Mouse (Mus musculus): Measurements from ENCODE around the gene Gzmm. TPM values are rescaled to one million over a fixed set of nuclear protein-coding genes. Genes with fewer than 3 reads are reported as not detected.
"Not testable (repeated sequence)": the region's sequence is repeated elsewhere in the genome, so short reads cannot be mapped to it uniquely, and the experiment has no call there.

Gzmm gene
- total and polyA plus RNA-seq, 2 experiments = 0.09 to 0.37 TPM

DNA sequence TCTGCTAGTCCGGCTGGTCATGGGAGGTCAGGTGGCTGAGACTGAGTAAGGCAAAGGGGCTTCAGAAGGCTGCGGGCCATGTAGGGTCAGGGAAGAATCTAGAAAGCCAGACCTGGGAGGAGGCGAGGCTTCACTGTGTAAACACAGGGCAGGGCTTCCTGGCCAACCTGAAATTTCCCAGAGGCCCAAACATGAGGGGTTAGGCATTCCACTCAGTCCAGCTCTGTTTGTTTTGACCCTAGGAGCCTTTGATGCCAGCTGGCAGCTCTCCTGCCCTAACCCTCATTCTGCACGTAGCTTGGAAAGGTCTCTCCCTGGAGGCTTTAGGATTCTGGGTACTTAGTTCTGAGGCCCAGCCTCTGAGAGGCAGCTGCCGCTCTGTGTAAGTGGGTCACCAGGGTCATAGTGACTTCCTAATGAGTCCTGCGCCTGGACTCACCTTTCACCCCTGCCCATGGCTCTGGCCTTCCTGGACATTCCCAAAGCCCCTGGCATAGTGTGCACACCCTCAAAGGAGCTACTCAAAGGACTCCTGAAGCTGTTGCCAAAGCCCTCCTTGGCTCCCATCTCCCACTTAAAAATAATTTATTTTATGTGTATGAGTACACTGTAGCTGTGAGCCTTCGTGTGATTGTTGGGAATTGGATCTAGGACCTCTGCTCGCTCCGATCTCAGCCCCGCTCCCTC lies 12.8 kb downstream of the Gzmm start:
- H3K27me3 ChIP-seq (ENCODE audit: control insufficient read depth, insufficient read depth, low read length) = no peaks in the 10 kb centered on the region
- no peak overlapping the region for H3K4me3 ChIP-seq (ENCODE audit: insufficient read depth, low read depth, low read length)
- DNase-seq (ENCODE audit: extremely low read depth, low read depth, low spot score) = peak; percentile 92
- 21% methylated on average over 10 of the region's 10 CpGs for WGBS
- TF ChIP-seq CTCF (IDR thresholded peaks at IDR 0.05; ENCODE audit: low read depth, low read length) (no peak), POLR2A (IDR thresholded peaks at IDR 0.05; ENCODE audit: extremely low read depth, insufficient read depth, low read length) (no peak)
- peaks cover 29% of the 10 kb centered on the region for H3K4me1 ChIP-seq (ENCODE audit: control insufficient read depth, insufficient read depth, low read length)
- H3K27ac ChIP-seq (replicated peaks; ENCODE audit: insufficient read depth, low read depth, low read length) = peak overlapping the region; percentile 45
- no peaks in the 10 kb centered on the region for H3K36me3 ChIP-seq (ENCODE audit: control insufficient read depth, insufficient read depth, low read length)
- no peak overlapping the region for H3K9ac ChIP-seq (ENCODE audit: low read depth, low read length)
- H3K79me2 ChIP-seq (ENCODE audit: control insufficient read depth, insufficient read depth, low read length) = peaks cover 15% of the 10 kb centered on the region; the same call in 1 of the 2 replicates

DNA sequence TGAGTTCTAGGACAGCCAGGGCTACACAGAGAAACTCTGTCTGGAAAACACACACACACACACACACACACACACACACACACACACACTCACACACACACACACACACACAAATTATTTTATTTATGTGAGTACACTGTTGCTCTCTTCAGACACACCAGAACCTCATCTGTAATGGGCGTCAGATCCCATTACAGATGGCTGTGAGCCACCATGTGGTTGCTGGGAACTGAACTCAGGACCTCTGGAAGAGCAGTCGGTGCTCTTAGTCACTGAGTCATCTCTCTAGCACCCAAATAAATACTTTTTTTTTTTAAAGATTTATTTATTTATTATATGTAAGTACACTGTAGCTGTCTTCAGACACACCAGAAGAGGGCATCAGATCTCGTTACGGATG lies 14.2 kb downstream of the Gzmm start:
- H3K9ac ChIP-seq (ENCODE audit: low read depth, low read length); H3K27ac ChIP-seq (replicated peaks; ENCODE audit: insufficient read depth, low read depth, low read length); DNase-seq (ENCODE audit: extremely low read depth, low read depth, low spot score); H3K4me3 ChIP-seq (ENCODE audit: insufficient read depth, low read depth, low read length); H3K36me3 ChIP-seq (ENCODE audit: control insufficient read depth, insufficient read depth, low read length); H3K27me3 ChIP-seq (ENCODE audit: control insufficient read depth, insufficient read depth, low read length): not testable (repeated sequence)
- Histone ChIP-seq H3K4me1 (ENCODE audit: control insufficient read depth, insufficient read depth, low read length) (peaks cover 37% of the 10 kb centered on the region), H3K79me2 (ENCODE audit: control insufficient read depth, insufficient read depth, low read length) (peaks cover 25% of the 10 kb centered on the region)
- 89% methylated on average over 4 of the region's 4 CpGs for WGBS

DNA sequence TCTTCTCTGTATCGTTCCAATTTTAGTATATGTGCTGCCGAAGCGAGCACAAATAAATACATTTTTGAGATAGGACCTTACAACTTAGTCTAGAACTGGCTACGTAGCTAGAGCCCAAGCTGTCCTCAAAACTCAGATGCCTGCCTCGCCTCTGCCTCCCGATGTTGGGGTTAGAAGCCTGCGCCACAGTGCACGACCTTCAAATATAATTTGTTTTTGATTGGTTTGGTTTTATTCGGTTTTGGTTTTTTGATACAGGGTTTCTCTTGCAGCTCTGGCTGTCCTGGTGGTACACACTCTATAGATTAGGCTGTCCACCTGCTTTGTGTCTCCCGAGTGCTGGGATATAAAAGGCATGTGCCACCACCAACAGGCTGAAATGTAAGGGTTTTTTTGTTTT lies 14.7 kb downstream of the Gzmm start:
- Histone ChIP-seq H3K4me1 (ENCODE audit: control insufficient read depth, insufficient read depth, low read length) (peaks cover 37% of the 10 kb centered on the region), H3K27ac (replicated peaks; ENCODE audit: insufficient read depth, low read depth, low read length) (no peak overlapping the region), H3K9ac (ENCODE audit: low read depth, low read length) (no peak overlapping the region), H3K36me3 (ENCODE audit: control insufficient read depth, insufficient read depth, low read length) (no peaks in the 10 kb centered on the region), H3K4me3 (ENCODE audit: insufficient read depth, low read depth, low read length) (no peak overlapping the region), H3K27me3 (ENCODE audit: control insufficient read depth, insufficient read depth, low read length) (no peaks in the 10 kb centered on the region), H3K79me2 (ENCODE audit: control insufficient read depth, insufficient read depth, low read length) (peaks cover 27% of the 10 kb centered on the region)
- 86% methylated on average over 10 of the region's 10 CpGs for WGBS
- TF ChIP-seq CTCF (IDR thresholded peaks at IDR 0.05; ENCODE audit: low read depth, low read length) (no peak), POLR2A (IDR thresholded peaks at IDR 0.05; ENCODE audit: extremely low read depth, insufficient read depth, low read length) (no peak)
- DNase-seq (ENCODE audit: extremely low read depth, low read depth, low spot score) = no peak

DNA sequence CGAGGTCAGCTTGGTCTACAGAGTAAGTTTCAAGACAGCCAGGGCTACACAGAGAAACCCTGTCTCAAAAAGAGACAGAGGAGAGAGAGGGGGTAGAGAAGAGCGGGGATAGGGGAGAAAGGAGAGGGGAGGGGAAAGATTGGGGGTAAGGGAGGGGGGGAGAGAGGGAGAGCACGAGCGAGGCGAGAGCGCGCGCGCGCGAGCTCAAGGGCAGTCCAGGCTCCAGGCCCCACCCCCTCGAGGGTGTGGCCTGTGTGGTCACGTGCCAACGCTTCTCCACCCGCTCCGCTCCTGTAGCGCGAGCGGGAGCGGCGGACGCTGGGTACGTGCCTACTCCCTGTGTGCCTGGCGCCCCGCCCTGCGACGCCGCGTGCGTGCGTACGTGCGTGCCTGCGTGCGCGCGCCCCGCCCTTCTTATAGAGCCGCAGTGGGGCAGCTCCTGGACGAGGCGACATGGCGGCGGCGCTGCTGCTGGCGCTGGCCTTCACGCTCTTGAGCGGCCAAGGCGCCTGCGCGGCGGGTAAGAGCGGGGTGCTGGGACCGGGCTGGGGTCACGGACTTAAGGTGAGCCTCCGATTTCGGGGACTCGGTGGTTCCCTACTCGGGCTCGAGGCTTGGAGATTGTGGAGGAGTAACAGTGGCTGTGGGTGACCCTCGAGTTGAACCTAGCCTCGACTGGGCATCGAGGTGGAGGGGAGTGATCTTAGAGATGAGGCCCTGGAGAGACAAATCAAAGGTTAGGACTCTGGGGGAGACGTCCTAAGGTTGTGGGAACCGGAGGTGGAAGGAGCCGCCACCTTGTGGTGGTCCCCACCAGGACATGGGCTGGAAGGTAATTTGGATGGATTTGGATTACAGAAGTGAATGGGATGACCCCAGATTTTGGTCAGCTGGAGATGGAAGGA lies 15.5 kb downstream of the Gzmm start, which contains the start of gene Bsg:
Gene Bsg (plus strand): TSS at position 427 of the 905 bp plus-strand sequence.
- Histone ChIP-seq H3K4me1 (ENCODE audit: control insufficient read depth, insufficient read depth, low read length) (peaks cover 37% of the 10 kb centered on the region), H3K27me3 (ENCODE audit: control insufficient read depth, insufficient read depth, low read length) (no peaks in the 10 kb centered on the region), H3K4me3 (ENCODE audit: insufficient read depth, low read depth, low read length) (peak within 1 kb of the TSS; percentile 93), H3K27ac (replicated peaks; ENCODE audit: insufficient read depth, low read depth, low read length) (peak within 1 kb of the TSS; percentile 92), H3K79me2 (ENCODE audit: control insufficient read depth, insufficient read depth, low read length) (peaks cover 31% of the 10 kb centered on the region), H3K36me3 (ENCODE audit: control insufficient read depth, insufficient read depth, low read length) (no peaks in the 10 kb centered on the region), H3K9ac (ENCODE audit: low read depth, low read length) (peak within 1 kb of the TSS; percentile 96)
- WGBS = under 1% methylated on average over 64 of the region's 65 CpGs
- TF ChIP-seq POLR2A (IDR thresholded peaks at IDR 0.05; ENCODE audit: extremely low read depth, insufficient read depth, low read length) = peak; percentile 97
- peak; percentile 47 for TF ChIP-seq CTCF (IDR thresholded peaks at IDR 0.05; ENCODE audit: low read depth, low read length)
- DNase-seq (ENCODE audit: extremely low read depth, low read depth, low spot score) = peak; percentile 85

DNA sequence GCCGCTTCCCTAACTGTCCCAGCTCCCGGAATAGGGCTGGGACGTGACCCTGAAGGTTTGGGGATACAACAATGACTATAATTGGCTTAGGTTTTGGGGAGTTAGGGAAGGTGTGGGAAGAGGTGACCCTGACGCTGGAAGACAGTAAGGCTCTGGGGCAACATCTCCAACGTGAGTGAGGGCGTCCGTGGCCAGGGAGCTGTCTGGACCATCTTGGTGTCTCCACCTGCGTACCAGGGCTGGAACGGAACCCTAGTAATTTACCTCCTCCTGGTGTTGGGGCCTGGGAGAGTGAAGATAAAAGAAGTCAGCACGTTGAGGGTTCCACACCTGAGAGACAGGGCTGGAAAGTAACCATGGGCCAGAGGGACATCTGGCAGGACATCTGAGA lies 16.1 kb downstream of the Gzmm start:
- Histone ChIP-seq H3K79me2 (ENCODE audit: control insufficient read depth, insufficient read depth, low read length) (peaks cover 31% of the 10 kb centered on the region), H3K36me3 (ENCODE audit: control insufficient read depth, insufficient read depth, low read length) (no peaks in the 10 kb centered on the region), H3K4me3 (ENCODE audit: insufficient read depth, low read depth, low read length) (peak overlapping the region; percentile 93), H3K4me1 (ENCODE audit: control insufficient read depth, insufficient read depth, low read length) (peaks cover 37% of the 10 kb centered on the region), H3K27ac (replicated peaks; ENCODE audit: insufficient read depth, low read depth, low read length) (peak overlapping the region; percentile 92), H3K9ac (ENCODE audit: low read depth, low read length) (peak overlapping the region; percentile 96), H3K27me3 (ENCODE audit: control insufficient read depth, insufficient read depth, low read length) (no peaks in the 10 kb centered on the region)
- DNase-seq (ENCODE audit: extremely low read depth, low read depth, low spot score) = no peak
- 2% methylated on average over 10 of the region's 10 CpGs for WGBS
- no peak for TF ChIP-seq CTCF (IDR thresholded peaks at IDR 0.05; ENCODE audit: low read depth, low read length)
- TF ChIP-seq POLR2A (IDR thresholded peaks at IDR 0.05; ENCODE audit: extremely low read depth, insufficient read depth, low read length) = no peak

All from liver, adult 2 months (tissue).